Mouse (Mus musculus): ENCODE measurements at regions not wholly inside any gene's neighbourhood (a gene's known extent, or its start where the extent isn't known, plus 50 kb on each side); places are given as distances from the start of the nearest gene placed in this dataset.

- DNase-seq, result no peak
These were observed 511.6 kb upstream of the Atp11b start for GRCm38 (mm10) chr3:35242349-35242748.

- no peak for DNase-seq
These were observed 510.9 kb upstream of the Atp11b start for GRCm38 (mm10) chr3:35242871-35243529.

GRCm38 (mm10) chr3:35245003-35245402, 508.9 kb upstream of the Atp11b start:
- no peak for DNase-seq

- no peak for DNase-seq
These were observed 507.8 kb upstream of the Atp11b start for GRCm38 (mm10) chr3:35245946-35246665.

GRCm38 (mm10) chr3:35249160-35249559, 504.7 kb upstream of the Atp11b start:
- DNase-seq, result peak; percentile 46 to 77

GRCm38 (mm10) chr3:35250092-35250749, 503.7 kb upstream of the Atp11b start:
- no peak for DNase-seq

GRCm38 (mm10) chr3:35253861-35254260, 500.0 kb upstream of the Atp11b start:
- DNase-seq, result no peak

GRCm38 (mm10) chr3:35260936-35261335, 493.0 kb upstream of the Atp11b start:
- no peak for DNase-seq

- DNase-seq, result no peak
These were observed 485.0 kb upstream of the Atp11b start for GRCm38 (mm10) chr3:35268949-35269348.

- no peak for DNase-seq
These were observed 483.7 kb upstream of the Atp11b start for GRCm38 (mm10) chr3:35269977-35270880.

- DNase-seq, result no peak
These were observed 480.4 kb upstream of the Atp11b start for GRCm38 (mm10) chr3:35273546-35273945.

GRCm38 (mm10) chr3:35280981-35281380, 472.9 kb upstream of the Atp11b start:
- DNase-seq, result no peak

GRCm38 (mm10) chr3:35282106-35282505, 471.8 kb upstream of the Atp11b start:
- no peak for DNase-seq

- DNase-seq, result no peak
These were observed 459.1 kb upstream of the Atp11b start for GRCm38 (mm10) chr3:35294771-35295170.

GRCm38 (mm10) chr3:35295746-35296145, 458.2 kb upstream of the Atp11b start:
- DNase-seq, result no peak

GRCm38 (mm10) chr3:35299036-35299435, 454.9 kb upstream of the Atp11b start:
- no peak for DNase-seq

- no peak for DNase-seq
These were observed 447.9 kb upstream of the Atp11b start for GRCm38 (mm10) chr3:35306013-35306412.

GRCm38 (mm10) chr3:35314177-35314576, 439.7 kb upstream of the Atp11b start:
- DNase-seq, result no peak

GRCm38 (mm10) chr3:35315162-35315561, 438.7 kb upstream of the Atp11b start:
- DNase-seq, result no peak

- DNase-seq, result no peak
These were observed 435.6 kb upstream of the Atp11b start for GRCm38 (mm10) chr3:35318348-35318747.

- no peak for DNase-seq
These were observed 433.0 kb upstream of the Atp11b start for GRCm38 (mm10) chr3:35320844-35321393.

- no peak for DNase-seq
These were observed 431.9 kb upstream of the Atp11b start for GRCm38 (mm10) chr3:35321991-35322390.

- no peak for DNase-seq
These were observed 431.0 kb upstream of the Atp11b start for GRCm38 (mm10) chr3:35322899-35323298.
